Mouse (Mus musculus) liver, postnatal 0 days (tissue): ENCODE results near the gene Pde4dip. TPM values are rescaled to one million over a fixed set of nuclear protein-coding genes. Genes with fewer than 3 reads are reported as not detected.

Source experiments
- ATAC-seq: fragments of 200-750 bp; cut with Nextera tagmentation; 2 replicates; pipeline ENCODE4 v1.8.0; 2017; ENCODE audit warnings: mild to moderate bottlenecking, moderate library complexity
- DNase-seq: peaks from one replicate; pipeline ENCODE4 v3.0.0-alpha.2; 2016
- H3K27ac ChIP-seq: fragments of 300-500 bp; sonication (generic); 2 replicates; pipeline ENCODE4 v1.5.1; 2014; ENCODE audit warnings: antibody characterized with exemption, moderate library complexity, mild to moderate bottlenecking, low read depth
- H3K27me3 ChIP-seq: fragments of 300-500 bp; sonication (generic); 2 replicates; pipeline ENCODE4 v1.6.1; 2014; ENCODE audit warnings: low read length, control low read depth, mixed read lengths; ENCODE audit not compliant: insufficient read depth
- H3K36me3 ChIP-seq: fragments of 300-500 bp; sonication (generic); replicated peaks from 2 replicates; pipeline ENCODE4 v1.6.1; 2014; ENCODE audit warnings: mild to moderate bottlenecking, control low read depth, low read length, moderate library complexity, mixed read lengths; ENCODE audit not compliant: insufficient read depth
- H3K4me1 ChIP-seq: fragments of 300-500 bp; sonication (generic); 2 replicates; pipeline ENCODE4 v1.6.1; 2014; ENCODE audit warnings: antibody characterized with exemption, mild to moderate bottlenecking, control low read depth; ENCODE audit not compliant: insufficient read depth
- H3K4me2 ChIP-seq: fragments of 300-500 bp; sonication (generic); 2 replicates; pipeline ENCODE4 v1.6.1; 2014; ENCODE audit warnings: low read depth, mild to moderate bottlenecking, low read length, moderate library complexity, mixed read lengths
- H3K4me3 ChIP-seq: fragments of 300-500 bp; sonication (generic); 2 replicates; pipeline ENCODE4 v1.5.1; 2014; ENCODE audit warnings: low read depth, low read length
- H3K9ac ChIP-seq: fragments of 300-500 bp; sonication (generic); replicated peaks from 2 replicates; pipeline ENCODE4 v1.6.1; 2014; ENCODE audit warnings: mild to moderate bottlenecking, moderate library complexity
- H3K9me3 ChIP-seq: fragments of 300-500 bp; sonication (generic); 2 replicates; pipeline ENCODE4 v1.6.1; 2016; ENCODE audit warnings: mild to moderate bottlenecking, control low read depth, low read length, mixed read lengths
- CTCF ChIP-seq: sonication (generic); IDR thresholded peaks from 2 replicates; pipeline ENCODE4 v1.5.1; 2016; ENCODE audit warnings: antibody characterized with exemption, low read depth
- EP300 ChIP-seq: IDR thresholded peaks from 2 replicates; pipeline ENCODE4 v1.6.1; 2016; ENCODE audit warnings: antibody characterized with exemption, low read depth, mild to moderate bottlenecking
- WGBS: fragments of 180-500 bp; shearing (Covaris S2); extraction: QIAGEN DNeasy Blood & Tissue Kit; methylation state at CpG from one replicate; pipeline ENCODE4 v1.1.7; 2014; ENCODE audit not compliant: insufficient replicate concordance; 5-methylcytosine and 5-hydroxymethylcytosine counted together
- polyA plus RNA-seq: library from polyadenylated mRNA; unstranded; fragments of >200 nt; fragmentation: Nextera tagmentation; extraction: Ambion mirVana; gene quantifications from 2 replicates; pipeline ENCODE4 v1.2.1, GENCODE M21; 2015

Gene Pde4dip
- polyA plus RNA-seq, 1 experiment from 2014 or later, result 8.1 TPM

GRCm38 (mm10) chr3:97793995-97794394, 94.5 kb downstream of the Pde4dip start:
- no peaks in the 10 kb centered on the region for H3K4me1 ChIP-seq
- WGBS, result 72% methylated on average over 8 of the region's 8 CpGs
- H3K9ac ChIP-seq, result no peak overlapping the region
- H3K36me3 ChIP-seq, result peaks cover 4% of the 10 kb centered on the region; the same call in 1 of the 2 replicates
- no peak overlapping the region for H3K4me3 ChIP-seq
- no peaks in the 10 kb centered on the region for H3K9me3 ChIP-seq
- H3K27ac ChIP-seq, result no peak overlapping the region
- ATAC-seq, result no peak
- no peak for DNase-seq
- no peak for TF ChIP-seq EP300
- TF ChIP-seq CTCF, result no peak
- H3K4me2 ChIP-seq, result no peak overlapping the region
- H3K27me3 ChIP-seq, result no peaks in the 10 kb centered on the region

GRCm38 (mm10) chr3:97790150-97790549, 98.4 kb downstream of the Pde4dip start:
- DNase-seq, result no peak
- H3K4me1 ChIP-seq, result no peaks in the 10 kb centered on the region
- H3K4me2 ChIP-seq, result no peak overlapping the region
- H3K36me3 ChIP-seq, result peaks cover 4% of the 10 kb centered on the region; the same call in 1 of the 2 replicates
- H3K4me3 ChIP-seq, result no peak overlapping the region
- TF ChIP-seq CTCF, result no peak
- 74% methylated on average over 1 of the region's 1 CpGs for WGBS
- H3K9me3 ChIP-seq, result no peaks in the 10 kb centered on the region
- no peak overlapping the region for H3K27ac ChIP-seq
- H3K27me3 ChIP-seq, result no peaks in the 10 kb centered on the region
- H3K9ac ChIP-seq, result no peak overlapping the region
- ATAC-seq, result no peak

GRCm38 (mm10) chr3:97789317-97789716, 99.2 kb downstream of the Pde4dip start:
- no peaks in the 10 kb centered on the region for H3K9me3 ChIP-seq
- no peaks in the 10 kb centered on the region for H3K4me1 ChIP-seq
- TF ChIP-seq EP300 (no peak), CTCF (peak; percentile 18; the same call in 1 of the 2 replicates)
- H3K4me2 ChIP-seq, result no peak overlapping the region
- no peak overlapping the region for H3K27ac ChIP-seq
- H3K27me3 ChIP-seq, result no peaks in the 10 kb centered on the region
- peaks cover 4% of the 10 kb centered on the region; the same call in 1 of the 2 replicates for H3K36me3 ChIP-seq
- H3K4me3 ChIP-seq, result no peak overlapping the region
- DNase-seq (no peak), ATAC-seq (no peak)
- H3K9ac ChIP-seq, result no peak overlapping the region

- TF ChIP-seq CTCF, result no peak
- no peak for TF ChIP-seq EP300
- no peak overlapping the region for H3K27ac ChIP-seq
- no peak for DNase-seq
- no peak for ATAC-seq
- 57% methylated on average over 4 of the region's 4 CpGs for WGBS
- no peak overlapping the region for H3K4me2 ChIP-seq
- no peaks in the 10 kb centered on the region for H3K27me3 ChIP-seq
- H3K9me3 ChIP-seq, result no peaks in the 10 kb centered on the region
- H3K4me3 ChIP-seq, result no peak overlapping the region
- H3K9ac ChIP-seq, result no peak overlapping the region
- H3K36me3 ChIP-seq, result no peaks in the 10 kb centered on the region
- no peaks in the 10 kb centered on the region for H3K4me1 ChIP-seq
Measured at GRCm38 (mm10) chr3:97776195-97776594, 112.3 kb downstream of the Pde4dip start.

GRCm38 (mm10) chr3:97775742-97776141, 112.8 kb downstream of the Pde4dip start:
- WGBS, result 70% methylated on average over 2 of the region's 2 CpGs
- Histone ChIP-seq H3K9me3 (no peaks in the 10 kb centered on the region), H3K27me3 (no peaks in the 10 kb centered on the region), H3K4me3 (no peak overlapping the region), H3K36me3 (no peaks in the 10 kb centered on the region), H3K4me2 (no peak overlapping the region), H3K4me1 (no peaks in the 10 kb centered on the region), H3K9ac (no peak overlapping the region), H3K27ac (no peak overlapping the region)
- no peak for DNase-seq
- TF ChIP-seq EP300 (no peak), CTCF (no peak)
- no peak for ATAC-seq

GRCm38 (mm10) chr3:97774861-97775260, 113.6 kb downstream of the Pde4dip start:
- 61% methylated on average over 1 of the region's 1 CpGs for WGBS
- Histone ChIP-seq H3K4me1 (no peaks in the 10 kb centered on the region), H3K27ac (no peak overlapping the region), H3K9ac (no peak overlapping the region), H3K4me3 (no peak overlapping the region), H3K9me3 (no peaks in the 10 kb centered on the region), H3K4me2 (no peak overlapping the region), H3K27me3 (no peaks in the 10 kb centered on the region), H3K36me3 (no peaks in the 10 kb centered on the region)
- ATAC-seq, result no peak
- TF ChIP-seq CTCF, result no peak
- no peak for TF ChIP-seq EP300
- DNase-seq, result no peak
